Mouse (Mus musculus): Measurements from ENCODE around the gene Tpra1. TPM values are rescaled to one million over a fixed set of nuclear protein-coding genes. Genes with fewer than 3 reads are reported as not detected.

Tpra1 gene
- total RNA-seq, 2 experiments from 2014 or later = 104 TPM

DNA sequence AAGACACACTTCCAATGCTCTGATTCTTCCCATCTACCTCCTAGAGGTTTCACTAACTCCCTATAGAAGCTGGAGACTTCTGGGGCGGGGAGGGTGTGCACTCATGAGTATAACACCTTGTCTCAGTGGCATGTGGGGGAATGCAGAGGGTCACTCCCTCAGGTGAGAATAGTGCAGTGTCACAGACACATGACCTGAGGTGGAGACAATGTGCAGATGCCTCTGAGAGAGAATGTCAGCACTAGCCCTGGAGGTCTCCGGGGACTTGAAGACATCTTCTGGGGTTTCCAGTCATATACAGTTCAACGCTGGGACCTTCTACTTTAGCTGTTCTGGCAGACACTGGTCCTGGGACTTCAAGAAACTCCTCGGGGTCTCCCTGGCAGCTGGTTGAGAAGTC is 55.3 kb downstream of the Tpra1 start:
- DNase-seq = no peak

DNA sequence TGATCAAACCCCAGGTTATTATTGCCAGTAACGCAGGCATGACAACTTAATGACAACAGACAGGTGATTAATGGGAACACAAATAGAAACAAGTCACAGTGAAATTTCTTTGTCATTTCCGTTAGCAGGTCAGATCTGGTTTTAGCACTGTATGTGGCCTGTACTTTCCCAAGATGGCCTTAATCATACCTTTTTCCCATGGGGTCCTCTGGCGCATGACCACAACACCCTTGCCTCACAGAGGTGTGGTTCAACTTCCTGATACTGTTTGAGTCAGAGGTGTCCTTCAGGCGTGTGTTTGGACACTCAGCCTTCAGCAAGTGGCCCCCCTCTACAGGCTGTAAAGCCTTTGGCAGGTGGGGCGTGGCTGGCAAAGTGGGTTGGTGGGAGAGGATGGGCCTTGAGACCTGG is 55.8 kb downstream of the Tpra1 start:
- no peak for DNase-seq

DNA sequence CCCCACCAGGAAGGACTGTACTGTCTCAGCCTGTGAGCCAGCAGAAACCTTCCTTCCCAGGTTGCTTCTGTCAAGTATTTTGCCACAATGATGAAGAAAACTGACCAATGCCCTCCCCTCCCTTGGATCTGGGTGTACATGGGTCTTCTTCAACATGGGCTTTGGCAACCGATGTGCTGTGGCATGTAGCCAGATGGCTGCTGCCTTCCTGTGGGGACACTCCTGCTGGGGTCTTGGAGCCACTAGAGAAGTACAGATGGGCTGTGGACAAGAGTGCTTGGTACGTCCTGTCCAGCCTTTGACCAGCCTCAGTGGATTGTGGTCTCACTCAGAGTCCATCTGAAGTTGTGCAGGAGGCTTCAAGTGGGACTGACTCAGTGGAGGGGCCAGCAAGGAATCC is 56.3 kb downstream of the Tpra1 start:
- no peak for DNase-seq

DNA sequence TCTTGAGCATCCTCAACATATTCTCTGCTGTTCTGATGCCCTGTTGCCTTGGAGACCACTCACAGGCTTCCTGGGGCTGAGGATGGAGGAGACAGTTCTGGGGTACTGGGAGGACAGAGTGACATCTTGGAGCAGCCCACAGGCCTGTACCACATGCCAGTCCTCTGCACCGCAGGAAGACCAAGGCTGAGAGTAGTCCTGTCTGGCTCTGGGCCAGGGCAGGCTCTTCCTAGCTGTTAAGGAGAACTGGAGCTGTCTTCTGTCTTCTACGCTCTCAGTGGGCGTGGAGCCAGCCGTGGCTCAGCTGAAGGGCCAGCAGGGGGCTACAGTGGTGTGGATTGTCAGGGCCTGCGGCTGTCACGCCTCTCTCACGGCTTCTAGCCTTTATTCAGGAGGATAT is 57.8 kb downstream of the Tpra1 start:
- DNase-seq = peak; percentile 43 to 61

DNA sequence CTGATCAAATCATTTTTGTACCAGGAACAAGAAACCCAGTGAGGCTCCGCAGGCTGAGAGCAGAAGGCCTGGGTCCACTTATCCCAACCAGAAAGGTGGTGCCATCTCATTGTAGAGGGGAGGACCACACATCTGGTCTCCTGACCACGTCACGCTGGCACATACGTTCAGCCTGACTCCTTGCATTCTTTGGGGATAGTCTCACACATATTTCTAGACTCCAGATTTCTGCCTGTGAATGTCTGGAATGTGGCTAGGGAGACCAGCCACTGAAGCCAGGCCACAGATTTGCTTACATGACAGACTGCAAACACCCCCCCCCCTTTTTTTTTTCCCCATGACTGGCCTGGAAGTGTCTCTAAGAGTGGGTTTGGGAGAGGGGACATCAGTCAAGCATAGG is 58.9 kb downstream of the Tpra1 start:
- DNase-seq = no peak

Other genes with a start within 250 kb of the Tpra1 start
- gene Mgll, start 177.8 kb upstream of the Tpra1 start, total RNA-seq (2021) = 100 to 1,000 TPM; 160 to 194 TPM
- gene Abtb1, start 60.3 kb upstream of the Tpra1 start, total RNA-seq (2021) = 10 to 100 TPM; 19.3 to 30.3 TPM
- 10 to 100 TPM; 34.6 to 61.1 TPM for gene Podxl2, start 27.2 kb upstream of the Tpra1 start, total RNA-seq (2021)
- gene Mcm2, start 3.5 kb upstream of the Tpra1 start, total RNA-seq (2021) = 10 to 100 TPM; 28.9 to 40.1 TPM

All from adrenal gland, postnatal 36 days (tissue).